Mouse (Mus musculus): ENCODE measurements around the gene Aoah.

Aoah gene

GRCm38 (mm10) chr13:20793901-20794300, at the start of gene Aoah:
Gene Aoah, plus strand, starts transcription at chr13:20794113.
- Histone ChIP-seq H3K4me1 (replicated peaks; ENCODE audit: low read depth, low read length) (no peaks in the 10 kb centered on the region), H3K9me3 (ENCODE audit: low read length) (no peaks in the 10 kb centered on the region), H3K36me3 (ENCODE audit: insufficient read depth, low read length) (no peaks in the 10 kb centered on the region), H3K4me3 (replicated peaks; ENCODE audit: low read length) (no peak within 1 kb of the TSS), H3K27me3 (ENCODE audit: insufficient read depth, low read length) (no peaks in the 10 kb centered on the region)
- TF ChIP-seq NANOG (IDR thresholded peaks at IDR 0.05; ENCODE audit: borderline replicate concordance, low read length): no peak
- no peak for TF ChIP-seq POU5F1 (IDR thresholded peaks at IDR 0.05; ENCODE audit: borderline replicate concordance, low read length)

- TF ChIP-seq NANOG (IDR thresholded peaks at IDR 0.05; ENCODE audit: borderline replicate concordance, low read length) (no peak), POU5F1 (IDR thresholded peaks at IDR 0.05; ENCODE audit: borderline replicate concordance, low read length) (no peak), CTCF (conservative IDR thresholded peaks at IDR 0.05; ENCODE audit: low read length) (no peak)
- Histone ChIP-seq H3K4me3 (replicated peaks; ENCODE audit: low read length) (no peak overlapping the region), H3K9me3 (ENCODE audit: low read length) (peaks cover 31% of the 10 kb centered on the region), H3K4me1 (replicated peaks; ENCODE audit: low read depth, low read length) (no peaks in the 10 kb centered on the region), H3K36me3 (ENCODE audit: insufficient read depth, low read length) (no peaks in the 10 kb centered on the region), H3K27me3 (ENCODE audit: insufficient read depth, low read length) (no peaks in the 10 kb centered on the region)
Observed at GRCm38 (mm10) chr13:20754843-20755242, 39.1 kb upstream of the Aoah start.

- Histone ChIP-seq H3K36me3 (ENCODE audit: insufficient read depth, low read length) (no peaks in the 10 kb centered on the region), H3K9me3 (ENCODE audit: low read length) (peaks cover 40% of the 10 kb centered on the region), H3K4me1 (replicated peaks; ENCODE audit: low read depth, low read length) (no peaks in the 10 kb centered on the region), H3K27me3 (ENCODE audit: insufficient read depth, low read length) (no peaks in the 10 kb centered on the region), H3K4me3 (replicated peaks; ENCODE audit: low read length) (no peak overlapping the region)
- TF ChIP-seq NANOG (IDR thresholded peaks at IDR 0.05; ENCODE audit: borderline replicate concordance, low read length) (no peak), POU5F1 (IDR thresholded peaks at IDR 0.05; ENCODE audit: borderline replicate concordance, low read length) (no peak), CTCF (conservative IDR thresholded peaks at IDR 0.05; ENCODE audit: low read length) (no peak)
Observed at GRCm38 (mm10) chr13:20783648-20784047, 10.3 kb upstream of the Aoah start.

GRCm38 (mm10) chr13:20784060-20784459, 9.9 kb upstream of the Aoah start:
- TF ChIP-seq CTCF (conservative IDR thresholded peaks at IDR 0.05; ENCODE audit: low read length) (no peak), POU5F1 (IDR thresholded peaks at IDR 0.05; ENCODE audit: borderline replicate concordance, low read length) (no peak)
- Histone ChIP-seq H3K27me3 (ENCODE audit: insufficient read depth, low read length) (no peaks in the 10 kb centered on the region), H3K4me1 (replicated peaks; ENCODE audit: low read depth, low read length) (no peaks in the 10 kb centered on the region), H3K36me3 (ENCODE audit: insufficient read depth, low read length) (no peaks in the 10 kb centered on the region), H3K9me3 (ENCODE audit: low read length) (peaks cover 39% of the 10 kb centered on the region), H3K4me3 (replicated peaks; ENCODE audit: low read length) (no peak overlapping the region)

- H3K4me1 ChIP-seq (replicated peaks; ENCODE audit: low read depth, low read length): no peaks in the 10 kb centered on the region
- no peaks in the 10 kb centered on the region for H3K27me3 ChIP-seq (ENCODE audit: insufficient read depth, low read length)
- no peak overlapping the region for H3K4me3 ChIP-seq (replicated peaks; ENCODE audit: low read length)
- peaks cover 39% of the 10 kb centered on the region for H3K9me3 ChIP-seq (ENCODE audit: low read length)
- TF ChIP-seq POU5F1 (IDR thresholded peaks at IDR 0.05; ENCODE audit: borderline replicate concordance, low read length) (no peak), CTCF (conservative IDR thresholded peaks at IDR 0.05; ENCODE audit: low read length) (no peak), NANOG (IDR thresholded peaks at IDR 0.05; ENCODE audit: borderline replicate concordance, low read length) (no peak)
- no peaks in the 10 kb centered on the region for H3K36me3 ChIP-seq (ENCODE audit: insufficient read depth, low read length)
Observed at GRCm38 (mm10) chr13:20785960-20786359, 8.0 kb upstream of the Aoah start.

- TF ChIP-seq POU5F1 (IDR thresholded peaks at IDR 0.05; ENCODE audit: borderline replicate concordance, low read length) (no peak), NANOG (IDR thresholded peaks at IDR 0.05; ENCODE audit: borderline replicate concordance, low read length) (no peak), CTCF (conservative IDR thresholded peaks at IDR 0.05; ENCODE audit: low read length) (no peak)
- H3K9me3 ChIP-seq (ENCODE audit: low read length): peaks cover 39% of the 10 kb centered on the region
- H3K36me3 ChIP-seq (ENCODE audit: insufficient read depth, low read length): no peaks in the 10 kb centered on the region
- no peak overlapping the region for H3K4me3 ChIP-seq (replicated peaks; ENCODE audit: low read length)
- no peaks in the 10 kb centered on the region for H3K4me1 ChIP-seq (replicated peaks; ENCODE audit: low read depth, low read length)
- H3K27me3 ChIP-seq (ENCODE audit: insufficient read depth, low read length): no peaks in the 10 kb centered on the region
Observed at GRCm38 (mm10) chr13:20786825-20787245, 7.1 kb upstream of the Aoah start.

- Histone ChIP-seq H3K9me3 (ENCODE audit: low read length) (peaks cover 29% of the 10 kb centered on the region), H3K4me3 (replicated peaks; ENCODE audit: low read length) (no peak overlapping the region), H3K27me3 (ENCODE audit: insufficient read depth, low read length) (no peaks in the 10 kb centered on the region), H3K36me3 (ENCODE audit: insufficient read depth, low read length) (no peaks in the 10 kb centered on the region), H3K4me1 (replicated peaks; ENCODE audit: low read depth, low read length) (no peaks in the 10 kb centered on the region)
- TF ChIP-seq CTCF (conservative IDR thresholded peaks at IDR 0.05; ENCODE audit: low read length): no peak
- no peak for TF ChIP-seq POU5F1 (IDR thresholded peaks at IDR 0.05; ENCODE audit: borderline replicate concordance, low read length)
- no peak for TF ChIP-seq NANOG (IDR thresholded peaks at IDR 0.05; ENCODE audit: borderline replicate concordance, low read length)
Observed at GRCm38 (mm10) chr13:20787952-20788351, 6.0 kb upstream of the Aoah start.

GRCm38 (mm10) chr13:20796651-20797050, 2.7 kb downstream of the Aoah start:
- Histone ChIP-seq H3K4me3 (replicated peaks; ENCODE audit: low read length) (no peak overlapping the region), H3K9me3 (ENCODE audit: low read length) (no peaks in the 10 kb centered on the region)

GRCm38 (mm10) chr13:20798536-20798935, 4.6 kb downstream of the Aoah start:
- Histone ChIP-seq H3K9me3 (ENCODE audit: low read length) (no peaks in the 10 kb centered on the region), H3K36me3 (ENCODE audit: insufficient read depth, low read length) (no peaks in the 10 kb centered on the region), H3K27me3 (ENCODE audit: insufficient read depth, low read length) (no peaks in the 10 kb centered on the region), H3K4me3 (replicated peaks; ENCODE audit: low read length) (no peak overlapping the region), H3K4me1 (replicated peaks; ENCODE audit: low read depth, low read length) (no peaks in the 10 kb centered on the region)
- no peak for TF ChIP-seq NANOG (IDR thresholded peaks at IDR 0.05; ENCODE audit: borderline replicate concordance, low read length)
- TF ChIP-seq POU5F1 (IDR thresholded peaks at IDR 0.05; ENCODE audit: borderline replicate concordance, low read length): no peak
- no peak for TF ChIP-seq CTCF (conservative IDR thresholded peaks at IDR 0.05; ENCODE audit: low read length)

More at GRCm38 (mm10) chr13:20796651-20797050, 2.7 kb downstream of the Aoah start:
- no peaks in the 10 kb centered on the region for H3K4me1 ChIP-seq (replicated peaks; ENCODE audit: low read depth, low read length)
- no peaks in the 10 kb centered on the region for H3K36me3 ChIP-seq (ENCODE audit: insufficient read depth, low read length)
- H3K27me3 ChIP-seq (ENCODE audit: insufficient read depth, low read length): no peaks in the 10 kb centered on the region
- TF ChIP-seq NANOG (IDR thresholded peaks at IDR 0.05; ENCODE audit: borderline replicate concordance, low read length) (no peak), POU5F1 (IDR thresholded peaks at IDR 0.05; ENCODE audit: borderline replicate concordance, low read length) (no peak), CTCF (conservative IDR thresholded peaks at IDR 0.05; ENCODE audit: low read length) (no peak)

Data from E14TG2a.4 (cell line).